Mouse (Mus musculus) right cerebral cortex, adult 2 months (tissue): Measurements from ENCODE around the gene Ttc8.
"Not testable (repeated sequence)": the region's sequence is repeated elsewhere in the genome, so short reads cannot be mapped to it uniquely, and the experiment has no call there.

ENCODE experiments used
- DNase-seq, 2 experiments: peaks; one replicate each; pipeline ENCODE4 v3.0.0; 2021 to 2022; ENCODE audit warnings: low spot score in 2 of 2

Gene Ttc8

GRCm38 (mm10) chr12:98920194-98920991 lies at the start of gene Ttc8:
Ttc8 (plus strand) TSS chr12:98920574.
- peak; percentile 86 to 94 for DNase-seq

GRCm38 (mm10) chr12:98872836-98873235 lies 47.5 kb upstream of the Ttc8 start:
- no peak for DNase-seq

GRCm38 (mm10) chr12:98875216-98875615 lies 45.2 kb upstream of the Ttc8 start:
- DNase-seq, result no peak

- DNase-seq, result no peak
Observed at GRCm38 (mm10) chr12:98878693-98879092, 41.7 kb upstream of the Ttc8 start.

- DNase-seq, result no peak
Observed at GRCm38 (mm10) chr12:98881796-98882195, 38.6 kb upstream of the Ttc8 start.

GRCm38 (mm10) chr12:98884515-98884914 lies 35.9 kb upstream of the Ttc8 start:
- DNase-seq, result no peak

- no peak for DNase-seq
Observed at GRCm38 (mm10) chr12:98896761-98897160, 23.6 kb upstream of the Ttc8 start.

- no peak for DNase-seq
Observed at GRCm38 (mm10) chr12:98899676-98900075, 20.7 kb upstream of the Ttc8 start.

- peak in 1 of 2 experiments; percentile 21 for DNase-seq
Observed at GRCm38 (mm10) chr12:98900341-98900880, 20.0 kb upstream of the Ttc8 start.

- DNase-seq, result peak; percentile 74 to 81
Observed at GRCm38 (mm10) chr12:98900881-98901801, 19.2 kb upstream of the Ttc8 start, which contains the start of gene Eml5. Eml5 (minus strand) TSS chr12:98901484.

- peak; percentile 30 to 55 for DNase-seq
Observed at GRCm38 (mm10) chr12:98905466-98905865, 14.9 kb upstream of the Ttc8 start.

GRCm38 (mm10) chr12:98910096-98910495 lies 10.3 kb upstream of the Ttc8 start:
- DNase-seq, result no peak

- no peak for DNase-seq
Observed at GRCm38 (mm10) chr12:98931174-98931573, 10.8 kb downstream of the Ttc8 start.

GRCm38 (mm10) chr12:98932441-98932840 lies 12.1 kb downstream of the Ttc8 start:
- no peak for DNase-seq

GRCm38 (mm10) chr12:98932856-98933255 lies 12.5 kb downstream of the Ttc8 start:
- DNase-seq, result no peak

GRCm38 (mm10) chr12:98951295-98951694 lies 30.9 kb downstream of the Ttc8 start:
- not testable (repeated sequence) for DNase-seq

- DNase-seq, result no peak
Observed at GRCm38 (mm10) chr12:98956951-98957350, 36.6 kb downstream of the Ttc8 start.

GRCm38 (mm10) chr12:98957455-98957854 lies 37.1 kb downstream of the Ttc8 start:
- DNase-seq, result no peak

- DNase-seq, result no peak
Observed at GRCm38 (mm10) chr12:98961008-98961407, 40.6 kb downstream of the Ttc8 start.

GRCm38 (mm10) chr12:98961415-98961814 lies 41.0 kb downstream of the Ttc8 start:
- DNase-seq, result peak in 1 of 2 experiments; percentile 33

GRCm38 (mm10) chr12:98965441-98966135 lies 45.2 kb downstream of the Ttc8 start:
- no peak for DNase-seq

GRCm38 (mm10) chr12:98972291-98972690 lies 51.9 kb downstream of the Ttc8 start:
- no peak for DNase-seq
